ENCODE assay signal across 29 mouse cellular contexts in the genomic region with DNA sequence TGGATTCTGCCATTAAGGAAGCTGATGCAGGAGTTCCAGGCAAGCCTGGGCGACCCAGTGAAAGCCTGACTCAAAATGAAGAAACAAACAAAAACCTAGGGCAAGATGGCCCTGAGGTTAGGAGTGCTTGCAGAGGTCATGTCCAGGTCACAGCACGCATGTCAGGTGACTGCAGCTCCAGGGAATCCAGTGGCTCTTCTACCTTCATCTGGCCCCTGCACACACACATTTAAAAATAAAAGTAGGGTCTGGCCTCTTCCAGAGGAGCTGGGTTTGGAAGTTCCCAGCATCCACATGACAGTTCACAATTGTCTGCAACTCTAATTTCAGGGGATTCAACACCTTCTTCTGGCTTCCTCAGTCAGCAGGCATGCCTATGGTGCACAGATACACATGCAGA.
"Had no signal": no experiment of that assay in that cellular context is flagged by ENCODE, and none has a peak within 500 bp of the region (broad histone marks: within the 10 kb centered on the region; RNA-seq: fewer than 3 reads in every experiment).

No protein-coding gene starts in this region.

- H3K27ac ChIP-seq: gastrocnemius, adult 2 months; heart, embryonic 10.5 days; hindbrain, embryonic 10.5 days; hindbrain, embryonic 12.5 days; hindbrain, embryonic 14.5 days; intestine, embryonic 15.5 days; left cerebral cortex, adult 2 months; limb, embryonic 10.5 days; limb, embryonic 12.5 days; liver, embryonic 13.5 days; liver, embryonic 15.5 days had no signal

- H3K4me3 ChIP-seq: gastrocnemius, adult 2 months; heart, embryonic 10.5 days; heart, embryonic 12.5 days; hindbrain, embryonic 10.5 days; hindbrain, embryonic 12.5 days; intestine, embryonic 15.5 days; left cerebral cortex, adult 2 months; limb, embryonic 10.5 days; limb, embryonic 12.5 days; liver, embryonic 13.5 days; liver, embryonic 15.5 days had no signal

- H3K36me3 ChIP-seq: heart, embryonic 10.5 days; heart, embryonic 12.5 days; hindbrain, embryonic 10.5 days; hindbrain, embryonic 12.5 days; intestine, embryonic 15.5 days; limb, embryonic 10.5 days; limb, embryonic 12.5 days; liver, embryonic 13.5 days; liver, embryonic 15.5 days had no signal

- DNase-seq: gastrocnemius, adult 2 months; gastrocnemius, postnatal 10 days; gastrocnemius, postnatal 25 days; heart, adult 18-20 months; heart, postnatal 10 days; heart, postnatal 4 days; kidney, adult 18-20 months; kidney, adult 8-10 months; kidney, postnatal 10 days; kidney, postnatal 25 days; kidney, postnatal 4 days; layer of hippocampus, adult 9-11 months; layer of hippocampus, postnatal 36 days; liver; liver, embryonic 13.5 days had no signal

- H3K9ac ChIP-seq: heart, embryonic 12.5 days; hindbrain, embryonic 12.5 days; hindbrain, embryonic 14.5 days; intestine, embryonic 15.5 days; limb, embryonic 12.5 days; liver, embryonic 13.5 days; liver, embryonic 15.5 days had no signal

- H3K4me1 ChIP-seq: hindbrain, embryonic 12.5 days; intestine, embryonic 15.5 days; limb, embryonic 10.5 days; liver, embryonic 13.5 days; liver, embryonic 15.5 days had no signal

- H3K27me3 ChIP-seq: heart, embryonic 12.5 days; hindbrain, embryonic 12.5 days; intestine, embryonic 15.5 days had no signal

- H3K4me2 ChIP-seq: heart, embryonic 12.5 days; hindbrain, embryonic 12.5 days; hindbrain, embryonic 14.5 days; intestine, embryonic 15.5 days; limb, embryonic 12.5 days; liver, embryonic 11.5 days; liver, embryonic 13.5 days; liver, embryonic 15.5 days had no signal

- ATAC-seq: hindbrain, embryonic 16.5 days; inflammation-experienced regulatory T-cells, adult 6 months; intestine, embryonic 15.5 days; intestine, postnatal 0 days had no signal

- H3K9me3 ChIP-seq: heart, embryonic 10.5 days; heart, embryonic 12.5 days; hindbrain, embryonic 10.5 days; hindbrain, embryonic 12.5 days; intestine, embryonic 15.5 days; limb, embryonic 10.5 days; limb, embryonic 12.5 days; liver, embryonic 13.5 days; liver, embryonic 15.5 days had no signal
